Mouse (Mus musculus) brain, embryonic 14.5 days (tissue): ENCODE measurements around the gene Atxn7l3.

Experiments
- CTCF ChIP-seq: fragments of 200-500 bp; IDR thresholded peaks from 2 replicates; pipeline ENCODE4 v1.5.1; 2012; ENCODE audit warnings: inconsistent platforms, mild to moderate bottlenecking, moderate library complexity, borderline replicate concordance; ENCODE audit not compliant: insufficient read depth, insufficient read length; ENCODE audit errors: extremely low read depth
- POLR2A ChIP-seq: fragments of 200-500 bp; IDR thresholded peaks from 2 replicates; pipeline ENCODE4 v1.6.1; 2012; ENCODE audit warnings: mild to moderate bottlenecking, inconsistent platforms, borderline replicate concordance; ENCODE audit not compliant: poor library complexity, insufficient read depth, insufficient read length, severe bottlenecking; ENCODE audit errors: extremely low read depth

DNA sequence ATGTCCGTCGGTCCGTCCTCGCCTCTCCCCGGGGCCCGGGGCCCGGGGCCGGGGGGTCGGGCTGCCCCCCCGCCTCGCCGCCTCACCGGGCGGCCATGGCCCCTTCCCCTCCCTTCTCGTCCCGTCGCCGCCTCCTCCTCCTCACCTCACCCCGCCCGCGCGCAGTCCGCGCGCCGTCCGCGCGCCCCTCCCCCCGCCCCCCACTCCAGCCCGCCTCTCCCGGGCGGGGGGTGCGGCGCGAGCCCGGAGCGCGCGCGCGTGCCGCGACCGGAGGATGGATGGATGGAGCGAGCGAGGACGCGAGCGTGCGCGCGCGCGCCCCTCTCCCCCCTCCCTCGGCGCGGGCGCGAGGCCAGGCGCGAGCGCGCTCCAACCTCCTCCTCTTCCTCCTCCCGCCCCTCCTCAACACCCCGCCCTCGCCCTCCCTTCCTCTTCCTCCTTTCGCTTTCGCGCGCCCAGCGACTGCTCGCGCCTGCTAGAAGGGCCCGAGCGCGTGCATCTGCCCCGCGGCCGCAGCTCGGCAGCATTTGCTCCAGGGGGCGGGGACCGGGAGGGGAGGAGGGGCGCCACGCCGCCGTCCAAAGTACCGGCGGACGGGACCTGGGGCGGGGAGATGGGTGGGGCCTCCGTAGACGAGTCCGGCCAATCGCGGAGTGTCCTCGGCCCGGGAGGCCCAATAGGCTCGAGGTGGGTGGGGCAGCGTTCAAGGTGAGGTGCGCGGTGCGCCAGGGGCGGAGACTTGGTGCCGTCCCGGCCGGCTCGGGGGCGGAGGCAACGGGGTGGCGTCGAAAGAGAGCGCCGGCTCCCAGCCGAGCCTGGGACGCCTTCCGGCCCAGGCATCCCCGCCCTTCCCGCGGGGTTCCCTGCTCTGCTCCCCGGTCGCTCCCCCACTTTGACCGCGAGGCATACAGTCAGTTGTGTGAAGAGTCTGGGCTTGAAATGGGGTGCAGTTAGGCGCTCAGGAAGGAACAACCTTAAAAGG, at the start of gene Atxn7l3:
- no peak for TF ChIP-seq CTCF
- TF ChIP-seq POLR2A: peak; percentile 92
